Mouse (Mus musculus) embryonic facial prominence, embryonic 10.5 days (tissue): ENCODE measurements at regions not wholly inside any gene's neighbourhood (a gene's known extent, or its start where the extent isn't known, plus 50 kb on each side); places are given as distances from the start of the nearest gene placed in this dataset.
"Not testable (repeated sequence)": the region's sequence is repeated elsewhere in the genome, so short reads cannot be mapped to it uniquely, and the experiment has no call there.

Experiments used
- DNase-seq: peaks from one replicate; pipeline ENCODE4 v3.0.0-alpha.2; 2017; ENCODE audit warnings: low spot score
- H3K27ac ChIP-seq: fragments of 300-500 bp; sonication (generic); replicated peaks from 2 replicates; pipeline ENCODE4 v1.5.1; 2016; ENCODE audit warnings: mild to moderate bottlenecking
- H3K27me3 ChIP-seq: fragments of 300-500 bp; sonication (generic); replicated peaks from 2 replicates; pipeline ENCODE4 v1.6.1; 2016; ENCODE audit warnings: low read depth, mild to moderate bottlenecking; ENCODE audit not compliant: poor library complexity, severe bottlenecking
- H3K36me3 ChIP-seq: fragments of 300-500 bp; sonication (generic); replicated peaks from 2 replicates; pipeline ENCODE4 v1.6.1; 2016; ENCODE audit warnings: mild to moderate bottlenecking, moderate library complexity
- H3K4me1 ChIP-seq: fragments of 300-500 bp; sonication (generic); 2 replicates; pipeline ENCODE4 v1.6.1; 2016
- H3K4me3 ChIP-seq: fragments of 300-500 bp; sonication (generic); 2 replicates; pipeline ENCODE4 v1.5.1; 2016; ENCODE audit warnings: mild to moderate bottlenecking, moderate library complexity
- H3K9me3 ChIP-seq: fragments of 300-500 bp; sonication (generic); 2 replicates; pipeline ENCODE4 v1.6.1; 2016; ENCODE audit warnings: mild to moderate bottlenecking
- WGBS: fragments of 180-500 bp; shearing (Covaris S2); methylation state at CpG from one replicate; pipeline ENCODE4 v1.1.7; 2016; 5-methylcytosine and 5-hydroxymethylcytosine counted together

DNA sequence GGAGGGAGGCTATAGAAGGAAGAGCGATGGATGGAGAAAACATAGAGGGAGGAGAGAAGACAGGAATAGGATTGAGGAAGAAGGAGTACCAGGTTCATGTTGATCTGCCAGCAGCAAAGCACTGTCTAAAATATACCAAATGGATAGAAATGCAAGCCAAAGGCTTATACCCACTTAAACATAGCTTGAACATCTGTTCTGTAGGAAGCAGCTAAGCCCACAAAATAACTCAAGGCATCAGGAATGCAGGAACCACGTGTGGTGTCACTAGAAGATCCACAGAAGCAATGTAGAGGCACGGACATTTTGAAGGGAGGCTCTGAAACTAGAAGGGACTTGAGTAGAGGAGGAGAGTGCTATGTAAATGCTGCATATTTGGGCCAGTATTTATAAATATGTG is 78.9 kb downstream of the Smgc start:
- 69% methylated on average over 3 of the region's 3 CpGs for WGBS
- Histone ChIP-seq H3K4me3 (no peak overlapping the region), H3K27ac (no peak overlapping the region), H3K9me3 (no peaks in the 10 kb centered on the region), H3K36me3 (no peaks in the 10 kb centered on the region), H3K4me1 (no peaks in the 10 kb centered on the region), H3K27me3 (no peaks in the 10 kb centered on the region)
- DNase-seq = no peak

DNA sequence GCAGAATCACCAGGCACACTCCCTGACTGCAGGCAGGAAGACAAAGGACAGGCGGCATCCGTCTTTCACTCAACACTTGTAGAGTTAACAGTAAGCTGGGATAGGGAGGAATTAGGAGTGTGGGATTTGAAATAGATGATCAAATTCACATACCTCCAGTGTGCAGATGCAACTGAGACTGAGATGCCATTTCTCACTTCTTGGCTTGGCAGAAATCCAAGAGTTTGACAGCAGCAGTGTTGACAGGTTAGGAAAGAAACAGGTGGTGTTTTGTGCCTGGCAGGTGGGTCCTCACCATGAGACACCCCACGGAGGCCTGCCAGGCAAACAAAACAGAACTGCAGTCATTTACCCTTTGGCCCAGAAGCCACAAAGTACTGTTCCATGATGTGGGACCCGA is 79.8 kb downstream of the Smgc start:
- H3K4me1 ChIP-seq = no peaks in the 10 kb centered on the region
- no peak for DNase-seq
- no peaks in the 10 kb centered on the region for H3K36me3 ChIP-seq
- H3K9me3 ChIP-seq = no peaks in the 10 kb centered on the region
- WGBS = 63% methylated on average over 4 of the region's 4 CpGs
- no peaks in the 10 kb centered on the region for H3K27me3 ChIP-seq
- H3K27ac ChIP-seq = no peak overlapping the region
- no peak overlapping the region for H3K4me3 ChIP-seq

DNA sequence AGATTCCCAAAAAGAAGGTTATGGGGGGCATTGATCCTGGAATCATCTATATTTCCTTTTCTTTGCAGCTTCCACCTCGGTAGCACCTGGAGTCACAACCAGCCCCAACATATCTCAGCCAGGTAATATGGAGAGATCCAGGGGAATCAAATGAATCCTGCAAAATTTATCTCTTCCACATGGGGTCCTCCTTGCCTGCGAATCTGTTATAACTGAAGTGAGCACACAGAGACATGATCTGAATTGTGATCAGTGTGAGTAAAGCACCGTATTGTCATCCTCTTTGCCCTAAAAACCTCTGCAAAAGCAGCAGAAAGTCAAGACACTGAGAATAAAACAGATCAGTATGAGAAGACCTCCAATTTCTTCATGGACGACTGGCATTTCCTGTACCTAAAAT is 86.5 kb downstream of the Smgc start:
- H3K4me1 ChIP-seq = no peaks in the 10 kb centered on the region
- H3K27me3 ChIP-seq = no peaks in the 10 kb centered on the region
- H3K36me3 ChIP-seq = no peaks in the 10 kb centered on the region
- H3K4me3 ChIP-seq = no peak overlapping the region
- H3K27ac ChIP-seq = no peak overlapping the region
- no peaks in the 10 kb centered on the region for H3K9me3 ChIP-seq
- DNase-seq = no peak
- WGBS = 75% methylated on average over 4 of the region's 4 CpGs

DNA sequence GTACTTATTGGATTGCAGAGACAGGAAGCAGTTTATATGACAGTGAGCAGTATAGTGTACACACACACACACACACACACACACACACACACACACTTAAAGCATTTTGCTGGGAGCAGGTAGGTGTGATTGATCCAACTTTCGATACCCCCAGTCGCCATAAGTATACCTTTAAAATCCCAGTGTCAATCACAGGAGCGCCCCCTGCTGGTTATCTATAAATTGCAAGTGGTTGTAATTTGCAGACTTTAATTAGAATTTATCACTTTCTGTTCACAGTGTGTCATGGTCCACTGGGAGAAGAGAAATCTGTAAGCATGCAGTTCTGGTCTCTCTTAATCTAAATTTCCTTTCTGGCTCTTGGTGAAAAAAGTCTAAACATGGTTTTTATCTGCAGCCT is 89.4 kb downstream of the Smgc start:
- Histone ChIP-seq H3K36me3 (no peaks in the 10 kb centered on the region), H3K4me3 (no peak overlapping the region), H3K4me1 (no peaks in the 10 kb centered on the region), H3K9me3 (no peaks in the 10 kb centered on the region), H3K27me3 (no peaks in the 10 kb centered on the region), H3K27ac (no peak overlapping the region)
- DNase-seq = peak; percentile 31
- WGBS = 21% methylated on average over 3 of the region's 3 CpGs

DNA sequence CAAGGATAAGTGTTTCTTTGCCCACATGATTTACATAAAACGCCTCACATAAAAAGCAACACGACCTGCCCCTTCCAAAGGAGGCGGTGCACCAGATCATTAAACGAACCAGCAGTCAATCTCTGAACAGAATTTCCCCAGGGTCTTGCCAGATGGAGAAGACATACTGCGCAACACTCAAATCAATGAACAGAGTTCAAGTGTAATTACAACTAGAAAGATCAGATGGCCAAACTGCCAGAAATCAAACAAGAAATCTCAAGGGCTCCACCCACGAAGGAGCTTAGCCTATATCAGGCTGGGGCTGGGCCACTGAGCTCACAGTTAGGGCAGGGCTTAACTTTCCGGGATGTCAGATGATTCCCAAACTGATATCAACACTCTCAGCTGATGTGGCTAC is 90.4 kb downstream of the Smgc start:
- WGBS = 81% methylated on average over 7 of the region's 7 CpGs
- H3K27me3 ChIP-seq = no peaks in the 10 kb centered on the region
- no peaks in the 10 kb centered on the region for H3K36me3 ChIP-seq
- H3K4me1 ChIP-seq = no peaks in the 10 kb centered on the region
- no peaks in the 10 kb centered on the region for H3K9me3 ChIP-seq
- DNase-seq = no peak
- H3K27ac ChIP-seq = no peak overlapping the region
- no peak overlapping the region for H3K4me3 ChIP-seq

DNA sequence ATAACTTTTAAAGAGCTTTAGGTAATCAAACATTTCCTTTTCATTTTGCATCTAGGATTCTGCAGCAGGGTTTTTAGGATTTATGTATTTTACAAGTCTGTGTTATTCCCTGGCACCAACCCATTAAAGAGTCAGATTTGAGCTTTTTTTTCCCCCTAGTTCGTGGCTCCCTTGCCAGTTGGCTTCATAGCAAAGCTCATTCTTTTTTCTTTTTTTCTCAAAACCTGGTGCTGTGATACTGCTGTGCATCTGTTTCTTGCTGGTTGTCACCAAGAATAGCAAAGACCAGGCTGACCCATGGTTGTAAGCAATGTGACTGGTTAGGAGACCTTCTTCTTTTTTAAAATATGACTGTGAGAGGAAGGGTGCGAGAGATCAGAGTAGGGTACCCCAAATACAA is 93.7 kb upstream of the Cntn1 start:
- 82% methylated on average over 2 of the region's 2 CpGs for WGBS
- Histone ChIP-seq H3K27me3 (no peaks in the 10 kb centered on the region), H3K27ac (no peak overlapping the region), H3K4me3 (no peak overlapping the region), H3K36me3 (no peaks in the 10 kb centered on the region), H3K9me3 (no peaks in the 10 kb centered on the region), H3K4me1 (no peaks in the 10 kb centered on the region)
- no peak for DNase-seq

DNA sequence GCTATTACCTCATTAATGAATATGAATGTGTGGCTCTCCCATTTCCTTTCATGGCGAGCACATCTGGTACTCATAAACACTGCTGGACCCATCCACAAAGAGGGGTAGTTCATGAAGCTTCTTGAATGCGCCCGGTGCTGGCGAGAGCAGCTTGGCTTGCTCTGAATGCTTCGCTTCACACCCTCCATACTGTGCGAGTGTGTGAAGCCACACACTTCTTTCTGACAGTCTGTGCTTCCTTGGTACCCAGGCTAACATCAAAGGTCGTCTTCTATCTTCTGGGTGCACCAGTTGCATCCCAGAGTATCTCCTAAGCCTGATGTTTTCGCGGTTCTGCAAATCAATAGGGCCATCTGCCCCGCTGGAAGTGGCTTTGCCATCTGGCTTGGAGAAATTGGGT is 85.8 kb upstream of the Cntn1 start:
- WGBS = 78% methylated on average over 10 of the region's 10 CpGs
- H3K9me3 ChIP-seq = no peaks in the 10 kb centered on the region
- peaks cover 4% of the 10 kb centered on the region; the same call in 1 of the 2 replicates for H3K4me1 ChIP-seq
- DNase-seq = no peak
- H3K27ac ChIP-seq = no peak overlapping the region
- H3K4me3 ChIP-seq = no peak overlapping the region
- no peaks in the 10 kb centered on the region for H3K36me3 ChIP-seq
- H3K27me3 ChIP-seq = no peaks in the 10 kb centered on the region

DNA sequence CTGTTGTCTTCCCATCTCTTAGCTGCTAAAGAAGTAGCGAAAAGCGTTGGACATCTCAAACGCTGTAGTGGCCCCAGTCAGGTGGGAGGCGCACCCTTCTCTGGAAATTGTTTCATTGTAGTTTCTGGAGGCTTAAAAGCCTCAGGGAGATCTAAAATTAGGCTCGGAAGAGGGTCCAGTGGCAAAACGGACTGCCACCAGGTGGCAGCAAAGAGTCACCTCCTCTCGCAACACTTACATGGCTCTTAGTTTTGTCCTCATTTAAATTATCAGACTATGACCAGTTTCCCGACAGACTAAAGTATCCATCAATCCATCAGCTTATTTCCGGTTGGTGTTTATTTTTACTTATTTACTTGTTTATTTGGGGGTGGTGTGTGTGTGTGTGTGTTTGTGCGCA is 81.6 kb upstream of the Cntn1 start:
- H3K4me1 ChIP-seq = peaks cover 8% of the 10 kb centered on the region; the same call in 1 of the 2 replicates

DNA sequence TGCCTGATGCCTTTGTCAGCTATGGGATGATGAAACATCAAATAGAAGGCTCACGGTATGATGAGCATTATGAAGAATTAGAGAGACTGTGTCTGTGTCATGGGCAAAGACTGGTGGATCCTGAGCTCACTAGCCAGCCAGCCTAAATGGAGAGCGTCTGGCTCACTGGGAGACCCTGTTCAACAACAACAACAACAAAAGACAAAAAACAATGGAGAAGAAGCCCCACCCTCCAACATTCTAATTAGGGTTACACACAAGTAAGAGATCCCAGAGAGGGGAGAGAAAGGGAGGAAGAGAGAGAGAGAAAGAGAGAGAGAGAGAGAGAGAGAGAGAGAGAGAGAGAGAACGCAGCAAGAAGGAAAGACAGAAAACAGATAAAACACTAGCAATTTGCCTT is 79.6 kb upstream of the Cntn1 start:
- Histone ChIP-seq H3K27ac (no peak overlapping the region), H3K9me3 (no peaks in the 10 kb centered on the region), H3K4me3 (no peak overlapping the region), H3K27me3 (no peaks in the 10 kb centered on the region), H3K36me3 (no peaks in the 10 kb centered on the region), H3K4me1 (peaks cover 4% of the 10 kb centered on the region; the same call in 1 of the 2 replicates)
- WGBS = 45% methylated on average over 3 of the region's 3 CpGs
- DNase-seq = no peak

More for the DNA sequence above, 81.6 kb upstream of the Cntn1 start:
- H3K9me3 ChIP-seq = no peaks in the 10 kb centered on the region
- H3K36me3 ChIP-seq = no peaks in the 10 kb centered on the region
- peak; percentile 73 for DNase-seq
- H3K4me3 ChIP-seq = no peak overlapping the region
- H3K27me3 ChIP-seq = no peaks in the 10 kb centered on the region
- 26% methylated on average over 10 of the region's 10 CpGs for WGBS
- no peak overlapping the region for H3K27ac ChIP-seq

DNA sequence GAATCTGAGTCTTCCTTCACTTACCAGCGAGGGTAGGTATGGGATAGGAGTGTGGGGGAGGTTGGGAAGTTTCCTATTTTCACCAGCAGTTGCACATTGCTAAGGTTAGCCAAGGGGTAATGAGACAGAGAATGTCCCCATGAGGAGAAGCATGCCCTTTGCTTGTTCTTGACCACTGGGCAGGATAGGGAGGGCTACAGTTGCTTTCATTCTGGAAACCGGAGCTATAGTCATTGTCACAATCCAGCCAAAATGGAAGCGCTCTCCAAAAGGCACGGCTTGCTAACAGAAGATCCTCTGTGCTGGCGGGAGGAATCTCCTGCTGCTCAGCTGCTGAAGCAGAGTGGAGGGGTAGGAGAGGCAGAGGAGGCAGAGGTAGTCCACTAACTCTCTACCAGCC is 79.1 kb upstream of the Cntn1 start:
- WGBS = 14% methylated on average over 5 of the region's 5 CpGs
- DNase-seq = no peak
- Histone ChIP-seq H3K4me1 (peaks cover 4% of the 10 kb centered on the region; the same call in 1 of the 2 replicates), H3K4me3 (no peak overlapping the region), H3K27ac (no peak overlapping the region), H3K27me3 (no peaks in the 10 kb centered on the region), H3K9me3 (no peaks in the 10 kb centered on the region), H3K36me3 (no peaks in the 10 kb centered on the region)

DNA sequence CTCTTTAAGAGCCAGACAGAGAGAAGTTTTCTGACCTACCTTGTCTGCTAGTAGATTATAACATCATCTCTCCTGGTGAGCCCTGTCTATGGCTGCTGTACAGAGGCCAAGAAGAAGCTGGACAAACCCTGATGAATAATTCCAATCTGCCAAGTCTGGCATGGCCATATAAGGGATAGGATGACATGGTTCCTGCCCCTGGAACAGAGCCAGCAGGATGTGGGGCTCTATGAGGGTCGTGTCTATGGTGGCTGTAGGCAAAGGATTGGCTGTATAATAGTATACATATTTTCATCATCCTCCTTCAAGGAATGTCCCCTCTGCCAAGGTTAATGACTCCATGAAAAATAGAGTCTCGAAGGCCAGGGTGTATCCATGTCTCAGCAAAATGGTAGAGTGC is 75.4 kb upstream of the Cntn1 start:
- no peak overlapping the region for H3K27ac ChIP-seq

DNA sequence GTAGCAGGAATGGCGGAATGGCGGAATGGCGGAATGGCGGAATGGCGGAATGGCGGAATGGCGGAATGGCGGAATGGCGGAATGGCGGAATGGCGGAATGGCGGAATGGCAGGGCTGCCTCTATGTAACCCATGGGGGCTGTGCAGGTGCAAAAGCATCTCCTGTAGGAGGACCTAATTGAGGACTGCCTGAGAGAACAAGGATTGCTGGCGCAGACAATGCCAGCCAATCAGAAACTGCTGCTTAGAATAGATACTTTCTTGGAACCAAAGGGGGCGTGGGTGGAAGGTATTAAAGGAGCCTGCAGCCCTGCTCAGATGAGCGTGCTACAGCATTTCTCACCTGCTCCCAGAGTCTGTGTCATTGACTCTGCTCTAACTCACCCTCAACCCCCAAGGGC is 67.8 kb upstream of the Cntn1 start:
- not testable (repeated sequence) for H3K4me3 ChIP-seq, H3K36me3 ChIP-seq, DNase-seq, H3K4me1 ChIP-seq, H3K27me3 ChIP-seq, H3K27ac ChIP-seq
- H3K9me3 ChIP-seq = peaks cover 15% of the 10 kb centered on the region
- WGBS = 98% methylated on average over 15 of the region's 15 CpGs

More for the DNA sequence above, 75.4 kb upstream of the Cntn1 start:
- WGBS = 78% methylated on average over 2 of the region's 2 CpGs
- H3K9me3 ChIP-seq = no peaks in the 10 kb centered on the region
- no peaks in the 10 kb centered on the region for H3K27me3 ChIP-seq
- no peaks in the 10 kb centered on the region for H3K36me3 ChIP-seq
- peaks cover 4% of the 10 kb centered on the region; the same call in 1 of the 2 replicates for H3K4me1 ChIP-seq
- no peak for DNase-seq
- H3K4me3 ChIP-seq = no peak overlapping the region

DNA sequence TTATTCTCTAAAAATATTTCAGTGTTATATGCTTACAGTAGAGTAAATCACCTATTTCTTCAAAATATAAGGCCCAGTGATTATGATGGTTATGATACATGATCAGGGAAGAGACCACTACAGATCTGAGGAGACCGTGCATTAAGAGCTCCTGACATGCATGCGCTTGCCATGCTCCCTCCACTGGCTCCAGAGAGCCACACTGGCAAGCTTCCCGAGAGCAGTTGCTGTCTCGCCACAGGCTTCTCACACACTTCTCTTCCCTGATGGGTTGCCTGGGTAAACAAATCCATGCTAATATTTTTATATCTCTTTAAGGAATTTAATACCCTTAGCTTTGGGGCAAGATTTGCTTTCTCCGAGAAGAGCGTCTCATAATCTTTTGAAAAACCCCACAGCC is 50.9 kb upstream of the Cntn1 start:
- no peaks in the 10 kb centered on the region for H3K36me3 ChIP-seq
- no peaks in the 10 kb centered on the region for H3K4me1 ChIP-seq
- 85% methylated on average over 6 of the region's 6 CpGs for WGBS
- no peaks in the 10 kb centered on the region for H3K27me3 ChIP-seq
- H3K9me3 ChIP-seq = no peaks in the 10 kb centered on the region
- no peak overlapping the region for H3K4me3 ChIP-seq
- no peak for DNase-seq
- H3K27ac ChIP-seq = no peak overlapping the region
